Comparison of ENCODE assay signal across 25 mouse cellular contexts in the genomic region with DNA sequence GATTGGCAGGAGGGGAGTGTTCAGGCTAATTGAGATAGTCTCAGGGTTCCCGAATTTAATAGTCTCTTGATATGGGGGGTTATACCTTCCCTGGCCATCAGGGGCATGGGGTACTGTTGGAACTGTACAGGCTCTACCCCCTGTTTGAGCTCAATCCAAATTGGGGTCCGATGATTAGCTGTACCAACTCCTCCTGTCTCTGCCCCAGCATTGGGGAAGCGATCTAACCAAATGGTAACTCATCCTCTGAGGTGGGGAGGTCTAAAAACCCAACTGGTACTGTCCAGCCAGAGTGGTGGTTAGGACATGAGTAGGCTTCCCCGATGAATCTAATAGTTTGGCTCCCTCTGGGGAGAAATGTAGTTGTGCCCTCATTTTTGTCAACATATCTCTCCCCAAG. TPM values are rescaled to one million over a fixed set of nuclear protein-coding genes. Genes with fewer than 3 reads are reported as not detected.
DNase-seq lines count a peak whose midpoint lies in the region; TF ChIP-seq lines count a peak whose summit lies in the region.
"Had no signal": no experiment of that assay in that cellular context is flagged by ENCODE, and none has a peak within 500 bp of the region (broad histone marks: within the 10 kb centered on the region; RNA-seq: fewer than 3 reads in every experiment).

No protein-coding gene starts in this region.

- TF ChIP-seq CTCF in layer of hippocampus, adult 2 months (conservative IDR thresholded peaks at IDR 0.05) = peak; percentile 25

- DNase-seq in cerebellum, adult 11 months = peak; percentile 26
- no peak for DNase-seq in cerebellum, postnatal 36 days
- DNase-seq in cerebellum, adult 8-10 months = peak; percentile 34
- no peak for DNase-seq in cerebellum, postnatal 4 days (ENCODE audit: low spot score in 2 of 2)
- DNase-seq in layer of hippocampus, adult 2 months (ENCODE audit: low spot score in 2 of 2) = no peak
- no peak for DNase-seq in layer of hippocampus, adult 9-10 months (ENCODE audit: low spot score)
- no peak for DNase-seq in thymus, postnatal 0 days (ENCODE audit: low spot score)
- DNase-seq: adrenal gland, postnatal 10 days; adrenal gland, postnatal 36 days; embryo, embryonic 11 days; gastrocnemius, postnatal 25 days; heart, adult 18-20 months; heart, postnatal 10 days; heart, postnatal 36 days had no signal

- no peak overlapping the region for H3K4me3 ChIP-seq in layer of hippocampus, adult 2 months
- H3K4me3 ChIP-seq: embryonic facial prominence, embryonic 10.5 days; embryonic facial prominence, embryonic 13.5 days; erythroblast, embryonic 14.5 days; forebrain, embryonic 12.5 days; forebrain, embryonic 15.5 days; heart, embryonic 12.5 days; heart, embryonic 15.5 days; hindbrain, embryonic 10.5 days had no signal

- peak overlapping the region; percentile 37 for H3K27ac ChIP-seq in layer of hippocampus, adult 2 months
- H3K27ac ChIP-seq: embryonic facial prominence, embryonic 10.5 days; embryonic facial prominence, embryonic 13.5 days; forebrain, embryonic 12.5 days; forebrain, embryonic 15.5 days; heart, embryonic 15.5 days; hindbrain, embryonic 10.5 days; hindbrain, embryonic 14.5 days had no signal

RNA-seq across cellular contexts. Expression of gene Numa1, which starts 3.1 kb away (rescaled TPM):
- total RNA-seq in layer of hippocampus, adult 2 months (2021) = 100 to 1,000 TPM; 114 to 118 TPM
- 44.3 and 49.3 TPM in 2 replicates for polyA plus RNA-seq in thymus, postnatal 0 days (2015; fragmentation: Nextera tagmentation; extraction: Ambion mirVana)

RNA-seq across cellular contexts. Expression of gene Lrrc51, which starts 3.3 kb away (rescaled TPM):
- 1 to 10 TPM; 5.4 to 5.9 TPM for total RNA-seq in layer of hippocampus, adult 2 months (2021)
- polyA plus RNA-seq in thymus, postnatal 0 days (2015; fragmentation: Nextera tagmentation; extraction: Ambion mirVana) = 5.3 and 7.1 TPM in 2 replicates
- polyA plus RNA-seq: erythroblast, embryonic 14.5 days had no signal

RNA-seq across cellular contexts. Expression of gene Tomt, which starts 30.8 kb away (rescaled TPM):
- total RNA-seq in layer of hippocampus, adult 2 months (2021) = under 1 TPM in 1 of 2 experiments, not detected in 1; 0.20 TPM
- 0.43 and 0.44 TPM in 2 replicates for polyA plus RNA-seq in thymus, postnatal 0 days (2015; fragmentation: Nextera tagmentation; extraction: Ambion mirVana)
- total RNA-seq: adrenal gland, adult 18-20 months; adrenal gland, postnatal 36 days; gastrocnemius, adult 8-10 months; gastrocnemius, postnatal 25 days; heart, adult 18-20 months; heart, postnatal 10 days; heart, postnatal 36 days had no signal
- polyA plus RNA-seq: erythroblast, embryonic 14.5 days had no signal

RNA-seq across cellular contexts. Expression of gene Lamtor1, which starts 31.3 kb away (rescaled TPM):
- total RNA-seq in layer of hippocampus, adult 2 months (2021) = 10 to 100 TPM; 90.2 to 95.6 TPM
- 147 and 148 TPM in 2 replicates for polyA plus RNA-seq in thymus, postnatal 0 days (2015; fragmentation: Nextera tagmentation; extraction: Ambion mirVana)

Comparison
In these comparisons a context has a peak if more than half of its experiments do, and no peak if none do; other contexts are left out.
1. DNase-seq: peak in cerebellum, adult 11 months (single experiment) and cerebellum, adult 8-10 months (single experiment); none in cerebellum, postnatal 36 days (0 of 2), cerebellum, postnatal 4 days (0 of 2), layer of hippocampus, adult 2 months (0 of 2), layer of hippocampus, adult 9-10 months (single experiment) and thymus, postnatal 0 days (single experiment).